Mouse (Mus musculus) G1E (cell line): ENCODE measurements around the gene Ccdc47. TPM values are rescaled to one million over a fixed set of nuclear protein-coding genes. Genes with fewer than 3 reads are reported as not detected.
"Not testable (repeated sequence)": the region's sequence is repeated elsewhere in the genome, so short reads cannot be mapped to it uniquely, and the experiment has no call there.

Experiments
- ATAC-seq: 2 replicates; pipeline ENCODE4 v1.8.0; 2016; ENCODE audit warnings: mild to moderate bottlenecking; ENCODE audit not compliant: insufficient number of reproducible peaks, poor library complexity, low FRiP score, severe bottlenecking; ENCODE audit errors: extremely low read depth
- DNase-seq: peaks from one replicate; pipeline ENCODE4 v3.0.0; 2012; ENCODE audit warnings: low spot score
- H3K27me3 ChIP-seq: 2 replicates; pipeline ENCODE4 v1.6.1; 2012; ENCODE audit warnings: mild to moderate bottlenecking, low read length, inconsistent platforms; ENCODE audit not compliant: insufficient read depth
- H3K36me3 ChIP-seq: replicated peaks from 2 replicates; pipeline ENCODE3; 2012; ENCODE audit warnings: mild to moderate bottlenecking, inconsistent platforms
- H3K4me1 ChIP-seq: 2 replicates; pipeline ENCODE4 v1.6.1; 2012; ENCODE audit warnings: low read depth, low read length, inconsistent platforms, mixed read lengths; ENCODE audit not compliant: insufficient read depth
- H3K4me3 ChIP-seq: 2 replicates; pipeline ENCODE4 v1.5.1; 2012; ENCODE audit warnings: low read depth, mild to moderate bottlenecking, inconsistent platforms, low read length, moderate library complexity, mixed read lengths
- H3K9me3 ChIP-seq: replicated peaks from 2 replicates; pipeline ENCODE4 v1.6.1; 2012; ENCODE audit warnings: inconsistent platforms
- CTCF ChIP-seq: IDR thresholded peaks from 2 replicates; pipeline ENCODE4 v1.5.1; 2012; ENCODE audit warnings: low read depth, low read length, inconsistent platforms, mixed read lengths
- GATA1 ChIP-seq: IDR thresholded peaks from 2 replicates; pipeline ENCODE4 v1.6.1; 2012; ENCODE audit warnings: borderline replicate concordance, low read length, inconsistent platforms, mixed read lengths
- GATA2 ChIP-seq: IDR thresholded peaks from 2 replicates; pipeline ENCODE4 v1.6.1; 2012; ENCODE audit warnings: low read depth, low read length, inconsistent platforms, borderline replicate concordance
- POLR2AphosphoS5 ChIP-seq: IDR thresholded peaks from 2 replicates; pipeline ENCODE4 v1.6.1; 2012; ENCODE audit warnings: low read depth, low read length, inconsistent platforms; ENCODE audit not compliant: insufficient replicate concordance
- TAL1 ChIP-seq: conservative IDR thresholded peaks from 2 replicates; pipeline ENCODE4 v1.6.1; 2012; ENCODE audit warnings: low read depth, low read length, inconsistent platforms, mixed read lengths
- polyA plus RNA-seq: library from polyadenylated mRNA; stranded (reverse); fragments of >175 nt; gene quantifications from 2 replicates; pipeline ENCODE4 v1.2.3, GENCODE M21; 2012
- total RNA-seq, 2 experiments: library from RNA; stranded (forward) in 1 of 2; stranded (reverse) in 1 of 2; fragments of 200-1000 nt in 1 of 2; fragments of >200 nt in 1 of 2; fragmentation: Nextera tagmentation in 1 of 2; gene quantifications; 2 replicates each; pipeline ENCODE4 v1.2.3; 2014 to 2017

Ccdc47 gene
- total and polyA plus RNA-seq, 3 experiments = 3.9 to 129 (median 78.5) TPM

DNA sequence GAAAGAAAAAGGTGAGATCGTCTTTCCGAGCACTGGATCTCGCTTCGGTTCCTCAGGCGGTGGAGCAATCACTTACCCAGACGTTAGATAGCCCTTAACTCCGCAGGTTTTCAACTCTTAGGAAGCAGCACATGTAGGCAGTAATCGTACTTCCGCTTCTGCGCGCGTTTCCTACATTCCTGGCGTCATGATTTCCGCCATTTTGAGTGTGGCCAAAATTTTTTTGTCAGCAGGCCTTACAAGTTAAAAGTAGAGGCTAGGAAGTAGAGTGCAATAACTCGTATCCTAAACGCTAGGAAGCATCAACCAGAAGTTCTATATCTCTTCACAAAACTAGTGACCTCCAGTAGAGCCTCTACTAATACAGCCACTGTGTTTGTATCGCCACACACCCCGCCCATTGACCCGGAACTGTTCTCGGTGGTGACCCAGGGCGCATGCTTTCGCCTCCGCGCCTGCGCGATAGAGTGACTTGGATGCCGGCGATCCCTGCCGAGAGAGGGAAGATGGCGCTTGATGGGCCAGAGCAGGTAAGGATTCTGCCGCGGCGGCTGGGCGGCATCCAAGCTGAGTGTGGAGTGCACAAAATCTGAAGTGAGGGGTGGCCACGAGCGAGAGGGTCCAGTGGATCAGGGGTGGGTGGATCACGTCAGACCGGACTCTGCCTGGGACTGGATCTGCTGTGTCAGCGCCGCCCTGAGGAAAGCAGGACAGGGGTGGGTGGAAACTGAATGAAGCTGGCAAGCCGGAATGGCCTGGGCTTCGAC lies 39.7 kb upstream of the Ccdc47 start, which contains the start of the genes Ftsj3 and Psmc5:
Ftsj3 (minus strand) TSS at position 395 of the 767 bp plus-strand sequence.
Psmc5 (plus strand) TSS at position 470 of the 767 bp plus-strand sequence.
- TF ChIP-seq TAL1 (no peak), GATA2 (no peak), GATA1 (no peak), CTCF (no peak), POLR2AphosphoS5 (no peak)
- H3K9me3 ChIP-seq = no peaks in the 10 kb centered on the region
- peaks cover 74% of the 10 kb centered on the region for H3K36me3 ChIP-seq

DNA sequence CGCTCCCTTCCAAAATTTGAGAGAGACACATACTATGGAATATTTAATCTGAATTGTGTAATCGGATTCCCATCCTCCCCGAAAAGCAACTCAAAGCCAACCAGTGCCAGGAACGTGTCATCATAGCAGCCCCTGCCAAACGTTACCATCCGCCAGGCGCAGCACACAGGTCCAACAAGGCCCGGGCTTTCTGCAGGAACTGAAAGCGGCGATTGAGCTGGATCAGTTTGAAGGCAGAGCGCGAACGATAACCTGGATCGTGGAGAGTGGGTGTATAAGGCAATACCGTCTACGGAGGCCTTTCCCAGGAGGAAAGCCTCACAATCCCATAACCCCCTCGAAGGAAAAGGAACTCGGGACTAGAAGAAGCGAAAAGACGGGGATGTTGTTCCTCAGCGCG lies 39.0 kb upstream of the Ccdc47 start:
- Histone ChIP-seq H3K4me3 (peak overlapping the region; percentile 88), H3K27me3 (no peaks in the 10 kb centered on the region), H3K4me1 (peaks cover 53% of the 10 kb centered on the region), H3K36me3 (peaks cover 76% of the 10 kb centered on the region), H3K9me3 (no peaks in the 10 kb centered on the region)
- no peak for DNase-seq
- no peak for ATAC-seq
- TF ChIP-seq CTCF = no peak
- no peak for TF ChIP-seq TAL1
- no peak for TF ChIP-seq POLR2AphosphoS5
- no peak for TF ChIP-seq GATA2

More for the DNA sequence above, 39.7 kb upstream of the Ccdc47 start, which contains the start of the genes Ftsj3 and Psmc5:
- DNase-seq = peak; percentile 84
- Histone ChIP-seq H3K4me3 (peak within 1 kb of the TSS; percentile 88), H3K27me3 (no peaks in the 10 kb centered on the region), H3K4me1 (peaks cover 53% of the 10 kb centered on the region)
- ATAC-seq = peak; percentile 91

DNA sequence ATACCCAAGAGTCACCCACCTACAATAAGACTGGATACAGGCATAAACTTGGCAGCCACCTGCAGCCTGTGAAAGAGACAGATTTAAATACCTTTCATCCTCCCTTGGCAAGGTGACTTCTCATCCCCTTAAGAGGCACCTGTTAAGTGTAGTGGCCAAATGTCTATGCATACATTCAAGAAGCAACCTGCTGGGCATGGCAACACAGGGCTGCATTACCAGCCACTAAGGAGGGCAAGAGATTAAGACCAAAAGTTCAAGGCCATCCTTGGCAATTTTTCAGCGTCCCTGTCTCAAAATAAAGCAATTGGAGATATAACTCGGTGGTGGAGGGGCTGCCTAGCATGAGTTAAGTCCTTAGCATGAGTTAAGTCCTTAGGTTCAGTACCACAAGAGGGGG lies 38.6 kb upstream of the Ccdc47 start:
- peaks cover 79% of the 10 kb centered on the region for H3K36me3 ChIP-seq
- peaks cover 53% of the 10 kb centered on the region for H3K4me1 ChIP-seq
- peak overlapping the region; percentile 88 for H3K4me3 ChIP-seq
- ATAC-seq (no peak), DNase-seq (no peak)
- H3K27me3 ChIP-seq = no peaks in the 10 kb centered on the region
- H3K9me3 ChIP-seq = no peaks in the 10 kb centered on the region
- TF ChIP-seq GATA2 = no peak
- TF ChIP-seq TAL1 = no peak
- no peak for TF ChIP-seq GATA1
- TF ChIP-seq CTCF = no peak
- TF ChIP-seq POLR2AphosphoS5 = no peak

GRCm38 (mm10) chr11:106249326-106249725 lies 33.2 kb upstream of the Ccdc47 start:
- TF ChIP-seq GATA1 = no peak
- no peak for TF ChIP-seq GATA2
- TF ChIP-seq CTCF = no peak
- no peak for ATAC-seq
- H3K9me3 ChIP-seq = no peaks in the 10 kb centered on the region
- H3K27me3 ChIP-seq = no peaks in the 10 kb centered on the region
- H3K4me1 ChIP-seq = peaks cover 30% of the 10 kb centered on the region
- no peak for DNase-seq
- peaks cover 97% of the 10 kb centered on the region for H3K36me3 ChIP-seq
- no peak overlapping the region for H3K4me3 ChIP-seq

DNA sequence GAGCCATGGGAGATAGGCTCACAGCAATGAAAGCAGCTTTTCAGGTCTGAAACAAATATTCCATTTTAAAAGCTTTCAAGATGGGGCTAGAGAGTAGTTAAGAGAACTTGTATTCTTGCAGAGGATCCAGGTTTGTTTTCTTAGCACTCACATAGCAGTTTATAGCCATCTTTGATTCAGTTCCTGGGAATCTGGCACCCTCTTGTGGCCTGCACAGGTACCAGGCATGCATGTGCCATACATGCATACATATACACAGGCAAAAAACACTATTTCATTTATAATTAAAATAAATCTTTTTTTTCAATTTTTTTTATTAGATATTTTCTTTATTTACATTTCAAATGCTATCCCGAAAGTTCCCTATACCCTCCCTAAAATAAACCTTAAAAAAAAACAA lies 30.7 kb upstream of the Ccdc47 start:
- no peak for ATAC-seq
- no peak for DNase-seq
- Histone ChIP-seq H3K9me3 (no peaks in the 10 kb centered on the region), H3K4me3 (no peak overlapping the region), H3K4me1 (peaks cover 8% of the 10 kb centered on the region; the same call in 1 of the 2 replicates), H3K27me3 (no peaks in the 10 kb centered on the region), H3K36me3 (peaks cover 97% of the 10 kb centered on the region)
- TF ChIP-seq CTCF (no peak), GATA1 (no peak), TAL1 (no peak), GATA2 (no peak), POLR2AphosphoS5 (no peak)

- H3K4me1 ChIP-seq, H3K27me3 ChIP-seq, H3K9me3 ChIP-seq, H3K4me3 ChIP-seq, DNase-seq, ATAC-seq: not testable (repeated sequence)
- H3K36me3 ChIP-seq = peaks cover 85% of the 10 kb centered on the region
These were observed 17.8 kb upstream of the Ccdc47 start for GRCm38 (mm10) chr11:106233978-106234377.

- H3K4me1 ChIP-seq = peaks cover 18% of the 10 kb centered on the region
- H3K36me3 ChIP-seq = peaks cover 39% of the 10 kb centered on the region
- DNase-seq (no peak), ATAC-seq (no peak)
- no peaks in the 10 kb centered on the region for H3K9me3 ChIP-seq
- no peaks in the 10 kb centered on the region for H3K27me3 ChIP-seq
- H3K4me3 ChIP-seq = no peak overlapping the region
- TF ChIP-seq GATA2 = no peak
These were observed 4.5 kb upstream of the Ccdc47 start for GRCm38 (mm10) chr11:106220603-106221002.
